Mouse (Mus musculus) kidney, adult 2 months (tissue): ENCODE data around the gene Slc39a11. TPM values are rescaled to one million over a fixed set of nuclear protein-coding genes. Genes with fewer than 3 reads are reported as not detected.
"Not testable (repeated sequence)": the region's sequence is repeated elsewhere in the genome, so short reads cannot be mapped to it uniquely, and the experiment has no call there.

Source experiments
- DNase-seq: peaks from one replicate; pipeline ENCODE4 v3.0.0; 2021
- H3K27ac ChIP-seq: fragments of 200-500 bp; 2 replicates; pipeline ENCODE4 v1.5.1; 2012; ENCODE audit warnings: low read depth, low read length, control low read depth, inconsistent platforms; ENCODE audit not compliant: insufficient read depth
- H3K27me3 ChIP-seq: fragments of 200-500 bp; replicated peaks from 2 replicates; pipeline ENCODE4 v1.6.1; 2012; ENCODE audit warnings: mild to moderate bottlenecking, moderate library complexity, low read length, inconsistent platforms; ENCODE audit not compliant: control insufficient read depth, insufficient read depth
- H3K36me3 ChIP-seq: fragments of 200-500 bp; 2 replicates; pipeline ENCODE4 v1.6.1; 2012; ENCODE audit warnings: mild to moderate bottlenecking, moderate library complexity, low read length, inconsistent platforms; ENCODE audit not compliant: control insufficient read depth, insufficient read depth
- H3K4me1 ChIP-seq: fragments of 200-500 bp; 2 replicates; pipeline ENCODE4 v1.6.1; 2011; ENCODE audit warnings: low read length; ENCODE audit not compliant: control insufficient read depth, insufficient read depth
- H3K4me3 ChIP-seq: fragments of 200-500 bp; 2 replicates; pipeline ENCODE4 v1.5.1; 2011; ENCODE audit warnings: mild to moderate bottlenecking, low read depth, low read length, control low read depth; ENCODE audit not compliant: insufficient read depth
- CTCF ChIP-seq: fragments of 200-500 bp; conservative IDR thresholded peaks from 2 replicates; pipeline ENCODE4 v1.5.1; 2011; ENCODE audit warnings: low read depth, mild to moderate bottlenecking, control low read depth, low read length, moderate library complexity, mixed read lengths; ENCODE audit not compliant: insufficient read depth, insufficient read length
- POLR2A ChIP-seq: fragments of 200-500 bp; IDR thresholded peaks from one replicate; pipeline ENCODE4 v1.6.1; 2011; ENCODE audit warnings: low read depth, low read length, control low read depth
- WGBS: fragments of 180-500 bp; shearing (Covaris S2); methylation state at CpG from one replicate; pipeline ENCODE4 v1.1.7; 2018; 5-methylcytosine and 5-hydroxymethylcytosine counted together
- polyA plus RNA-seq: library from polyadenylated mRNA; depleted of rRNA; stranded (reverse); fragments of >200 nt; gene quantifications from 2 replicates; pipeline ENCODE4 v1.2.3, GENCODE M21; 2012

The Slc39a11 gene
- polyA plus RNA-seq, 1 experiment: 24.5 TPM

- no peak for DNase-seq
- 63% methylated on average over 11 of the region's 11 CpGs for WGBS
- Histone ChIP-seq H3K27ac (no peak overlapping the region), H3K27me3 (no peaks in the 10 kb centered on the region), H3K4me3 (no peak overlapping the region), H3K4me1 (no peaks in the 10 kb centered on the region), H3K36me3 (no peaks in the 10 kb centered on the region)
- TF ChIP-seq POLR2A: no peak
- TF ChIP-seq CTCF: no peak
Observed at GRCm38 (mm10) chr11:113583879-113584661, 65.8 kb downstream of the Slc39a11 start.

DNA sequence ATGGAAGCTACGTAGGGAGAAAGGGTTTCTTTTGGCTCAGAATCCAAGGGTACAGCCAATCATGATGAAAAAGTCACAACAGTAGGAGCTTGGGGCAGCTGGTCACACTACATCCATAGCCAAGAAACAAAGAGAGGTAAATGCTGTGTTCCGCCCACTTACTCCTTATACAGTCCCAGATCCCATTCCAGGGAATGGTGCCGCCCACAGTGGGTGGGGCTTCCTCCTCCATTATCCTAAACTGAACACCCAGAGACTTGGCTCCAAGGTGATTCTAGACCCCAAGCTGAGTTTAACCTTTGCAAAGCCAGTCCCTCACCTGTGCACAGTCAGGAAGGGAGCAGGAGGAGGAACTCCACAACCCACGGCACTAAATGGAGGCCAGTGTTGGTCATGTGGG, 72.7 kb downstream of the Slc39a11 start:
- Histone ChIP-seq H3K36me3 (no peaks in the 10 kb centered on the region), H3K4me3 (no peak overlapping the region), H3K27ac (no peak overlapping the region), H3K27me3 (no peaks in the 10 kb centered on the region), H3K4me1 (no peaks in the 10 kb centered on the region)
- no peak for DNase-seq
- WGBS: 89% methylated on average over 4 of the region's 4 CpGs
- TF ChIP-seq POLR2A (no peak), CTCF (no peak)

- Histone ChIP-seq H3K27me3 (no peaks in the 10 kb centered on the region), H3K36me3 (no peaks in the 10 kb centered on the region), H3K4me3 (no peak overlapping the region), H3K4me1 (no peaks in the 10 kb centered on the region), H3K27ac (no peak overlapping the region)
- no peak for TF ChIP-seq CTCF
- TF ChIP-seq POLR2A: no peak
- 56% methylated on average over 6 of the region's 6 CpGs for WGBS
- no peak for DNase-seq
Observed at GRCm38 (mm10) chr11:113572641-113573040, 77.2 kb downstream of the Slc39a11 start.

GRCm38 (mm10) chr11:113571616-113572015, 78.3 kb downstream of the Slc39a11 start:
- TF ChIP-seq POLR2A (no peak), CTCF (no peak)
- H3K4me3 ChIP-seq: no peak overlapping the region
- H3K4me1 ChIP-seq: no peaks in the 10 kb centered on the region
- no peaks in the 10 kb centered on the region for H3K27me3 ChIP-seq
- H3K27ac ChIP-seq: no peak overlapping the region
- no peak for DNase-seq
- H3K36me3 ChIP-seq: no peaks in the 10 kb centered on the region

- Histone ChIP-seq H3K4me3 (no peak overlapping the region), H3K27ac (no peak overlapping the region), H3K36me3 (no peaks in the 10 kb centered on the region), H3K27me3 (no peaks in the 10 kb centered on the region), H3K4me1 (no peaks in the 10 kb centered on the region)
- 91% methylated on average over 1 of the region's 1 CpGs for WGBS
- TF ChIP-seq CTCF (no peak), POLR2A (no peak)
- no peak for DNase-seq
Observed at GRCm38 (mm10) chr11:113568999-113569398, 80.9 kb downstream of the Slc39a11 start.

DNA sequence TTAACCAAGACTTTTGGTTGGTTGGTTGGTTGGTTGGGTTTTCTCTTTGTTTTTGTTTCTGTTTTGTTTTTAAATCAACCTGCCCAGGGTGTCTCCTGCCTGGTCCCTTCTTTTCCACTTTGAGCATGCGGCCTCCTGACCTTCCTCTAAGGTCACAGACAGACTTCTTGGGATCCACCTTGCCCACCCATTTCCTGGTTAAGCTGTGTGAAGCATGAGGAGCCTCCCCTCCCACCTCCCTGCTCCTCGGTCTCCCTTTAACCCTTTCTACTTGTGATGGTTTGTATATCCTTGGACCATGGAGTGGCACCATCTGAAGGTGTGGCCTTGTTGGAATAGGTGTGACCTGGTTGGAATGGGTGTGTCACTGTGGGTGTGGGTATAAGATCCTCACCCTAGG, 82.0 kb downstream of the Slc39a11 start:
- WGBS: 84% methylated on average over 2 of the region's 2 CpGs
- not testable (repeated sequence) for H3K36me3 ChIP-seq, DNase-seq, H3K4me3 ChIP-seq, H3K27me3 ChIP-seq, H3K27ac ChIP-seq, H3K4me1 ChIP-seq

DNA sequence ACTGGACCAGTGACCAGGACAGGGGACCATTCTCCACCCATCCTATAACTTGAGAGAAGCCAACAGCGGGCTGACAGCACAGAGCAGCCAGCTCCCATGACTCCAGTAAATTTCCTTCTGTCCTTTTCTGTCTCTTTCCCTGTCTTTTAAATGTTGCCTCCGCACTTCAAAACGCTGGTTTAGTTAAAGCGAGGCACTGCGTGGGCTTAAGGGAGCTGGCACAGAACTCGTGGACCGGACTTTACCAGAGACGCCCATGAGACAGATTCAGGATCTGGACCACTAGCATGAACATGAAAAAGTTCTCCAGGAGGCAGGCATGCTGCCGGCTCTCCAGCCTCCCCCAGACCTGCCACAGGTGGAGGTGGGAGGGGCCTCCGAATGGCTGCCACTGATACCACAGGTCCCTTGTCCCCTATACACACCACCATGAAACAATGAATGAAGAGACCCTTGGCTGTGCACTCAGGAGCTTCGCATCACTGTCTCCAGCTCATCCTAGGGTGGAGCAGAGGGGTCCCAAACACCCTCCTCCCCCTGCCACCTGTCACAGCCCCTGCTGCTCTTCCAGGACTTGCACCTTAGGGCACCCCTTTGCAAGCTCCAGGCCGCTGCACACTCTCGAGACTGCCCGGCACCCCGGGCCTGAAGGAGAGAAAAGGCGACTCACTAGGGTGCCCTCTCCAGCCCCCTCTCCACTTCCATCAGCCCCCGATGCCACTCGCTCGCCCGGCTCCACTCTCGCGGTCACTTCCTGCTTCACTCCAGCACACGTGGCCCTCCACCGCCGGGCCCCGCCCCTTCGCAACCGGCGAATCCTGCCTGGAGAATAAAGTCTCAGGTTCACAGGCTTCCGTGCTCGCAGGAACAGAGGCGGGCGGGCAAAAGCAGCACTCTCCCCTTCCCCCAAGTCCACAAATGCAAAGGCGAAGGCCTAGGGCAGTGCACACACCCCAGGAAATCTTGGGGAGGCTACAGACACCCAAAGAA, 84.6 kb downstream of the Slc39a11 start:
- H3K27me3 ChIP-seq: no peaks in the 10 kb centered on the region
- no peak overlapping the region for H3K27ac ChIP-seq
- H3K4me3 ChIP-seq: peak overlapping the region; percentile 67
- 8% methylated on average over 34 of the region's 34 CpGs for WGBS
- H3K36me3 ChIP-seq: no peaks in the 10 kb centered on the region
- TF ChIP-seq CTCF: no peak
- no peak for TF ChIP-seq POLR2A
- H3K4me1 ChIP-seq: peaks cover 4% of the 10 kb centered on the region
- DNase-seq: peak; percentile 88
